ENCODE assay signal across 8 mouse cellular contexts in the genomic region with DNA sequence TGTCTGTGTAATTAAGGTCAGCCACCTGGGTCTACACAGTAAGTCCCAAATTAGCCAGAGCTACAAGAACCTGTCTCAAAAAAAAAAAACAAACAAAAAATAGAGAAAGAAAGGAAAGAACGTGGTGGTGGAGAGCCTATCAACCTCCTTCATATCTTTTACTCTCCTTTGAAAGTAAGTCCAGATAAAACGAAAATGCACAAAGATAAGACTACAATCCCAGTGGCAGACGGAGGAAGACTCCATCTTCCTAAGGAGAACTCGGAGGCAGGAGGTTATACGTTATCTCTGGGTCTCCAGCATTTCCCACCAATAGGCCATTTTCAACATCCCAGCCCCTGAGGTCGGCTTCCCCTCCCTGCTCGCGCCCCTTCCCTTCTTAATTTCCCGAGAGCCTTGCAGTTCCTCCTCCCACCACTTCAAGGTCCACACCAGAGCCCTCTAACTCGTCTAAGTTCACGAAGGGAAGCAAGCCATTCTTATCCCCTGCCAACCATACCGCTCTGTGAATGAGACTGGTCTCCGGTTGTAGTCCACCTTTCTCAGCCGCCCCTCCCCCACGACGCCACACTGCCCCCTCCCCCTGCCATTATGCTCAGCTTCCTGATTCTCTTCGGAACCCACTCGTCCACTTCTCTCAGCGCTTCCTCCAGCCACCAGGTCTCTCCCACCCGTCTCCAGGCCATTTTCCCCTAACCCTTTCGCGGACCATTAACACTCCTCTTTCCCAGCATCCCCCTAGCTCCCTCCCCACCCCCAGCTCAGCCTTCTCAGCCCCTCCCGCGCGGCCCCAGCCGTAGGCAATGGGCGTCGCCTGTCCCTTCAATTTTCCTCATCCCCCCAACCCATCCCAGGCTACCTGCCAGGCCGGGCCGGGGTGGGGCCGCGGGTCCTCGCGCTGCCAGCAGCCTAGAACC. TPM values are rescaled to one million over a fixed set of nuclear protein-coding genes. Genes with fewer than 3 reads are reported as not detected.
DNase-seq lines count a peak whose midpoint lies in the region; ATAC-seq and TF ChIP-seq lines count a peak whose summit lies in the region.

No protein-coding gene starts in this region.

- H3K4me1 ChIP-seq in forebrain, embryonic 12.5 days: peaks cover 32% of the 10 kb centered on the region
- H3K4me1 ChIP-seq in hindbrain, postnatal 0 days (ENCODE audit: insufficient read depth, low read length): peaks cover 9% of the 10 kb centered on the region; the same call in 1 of the 2 replicates
- H3K4me1 ChIP-seq in liver, embryonic 15.5 days (replicated peaks): peaks cover 45% of the 10 kb centered on the region
- H3K4me1 ChIP-seq in neural tube, embryonic 12.5 days: peaks cover 21% of the 10 kb centered on the region

- peak; percentile 60 for TF ChIP-seq CTCF in hindbrain, postnatal 0 days (IDR thresholded peaks at IDR 0.05; ENCODE audit: low read depth)

- no peaks in the 10 kb centered on the region for H3K27me3 ChIP-seq in forebrain, embryonic 12.5 days
- no peaks in the 10 kb centered on the region for H3K27me3 ChIP-seq in hindbrain, postnatal 0 days (ENCODE audit: insufficient read depth, low read length)
- H3K27me3 ChIP-seq in liver, embryonic 15.5 days: no peaks in the 10 kb centered on the region
- no peaks in the 10 kb centered on the region for H3K27me3 ChIP-seq in neural tube, embryonic 12.5 days (replicated peaks)

- H3K4me3 ChIP-seq in forebrain, embryonic 12.5 days (replicated peaks): peak overlapping the region; percentile 88
- H3K4me3 ChIP-seq in hindbrain, postnatal 0 days (ENCODE audit: low read length): peak overlapping the region; percentile 82
- peak overlapping the region; percentile 89 for H3K4me3 ChIP-seq in liver, embryonic 15.5 days (replicated peaks)
- peak overlapping the region; percentile 75 for H3K4me3 ChIP-seq in neural tube, embryonic 12.5 days

- peak overlapping the region; percentile 80 for H3K9ac ChIP-seq in forebrain, embryonic 12.5 days
- peak overlapping the region; percentile 75 for H3K9ac ChIP-seq in hindbrain, postnatal 0 days (replicated peaks; ENCODE audit: low read length)
- peak overlapping the region; percentile 81 for H3K9ac ChIP-seq in liver, embryonic 15.5 days
- H3K9ac ChIP-seq in neural tube, embryonic 12.5 days: peak overlapping the region; percentile 71

- under 1% methylated on average over 34 of the region's 34 CpGs for WGBS in forebrain, embryonic 12.5 days
- 1% methylated on average over 34 of the region's 34 CpGs for WGBS in hindbrain, postnatal 0 days
- WGBS in liver, embryonic 15.5 days (ENCODE audit: insufficient replicate concordance): under 1% methylated on average over 34 of the region's 34 CpGs
- WGBS in neural tube, embryonic 12.5 days: 1% methylated on average over 34 of the region's 34 CpGs

- peak overlapping the region; percentile 71 for H3K4me2 ChIP-seq in forebrain, embryonic 12.5 days
- H3K4me2 ChIP-seq in hindbrain, postnatal 0 days (ENCODE audit: low read depth, low read length): peak overlapping the region; percentile 66
- H3K4me2 ChIP-seq in liver, embryonic 15.5 days: peak overlapping the region; percentile 91
- H3K4me2 ChIP-seq in neural tube, embryonic 12.5 days (replicated peaks): peak overlapping the region; percentile 89

- peak overlapping the region; percentile 89 for H3K27ac ChIP-seq in forebrain, embryonic 12.5 days
- H3K27ac ChIP-seq in hindbrain, postnatal 0 days: peak overlapping the region; percentile 93
- H3K27ac ChIP-seq in liver, embryonic 15.5 days (replicated peaks): peak overlapping the region; percentile 91
- H3K27ac ChIP-seq in neural tube, embryonic 12.5 days: peak overlapping the region; percentile 33; the same call in 1 of the 2 replicates

- H3K9me3 ChIP-seq in forebrain, embryonic 12.5 days: no peaks in the 10 kb centered on the region
- no peaks in the 10 kb centered on the region for H3K9me3 ChIP-seq in hindbrain, postnatal 0 days (ENCODE audit: low read length)
- no peaks in the 10 kb centered on the region for H3K9me3 ChIP-seq in liver, embryonic 15.5 days (replicated peaks)
- no peaks in the 10 kb centered on the region for H3K9me3 ChIP-seq in neural tube, embryonic 12.5 days

- no peak; the same call in 1 of the 2 replicates for ATAC-seq in forebrain, embryonic 12.5 days (ENCODE audit: low FRiP score)
- ATAC-seq in hindbrain, postnatal 0 days: peak; percentile 8
- peak; percentile 0; the same call in 1 of the 2 replicates for ATAC-seq in liver, embryonic 15.5 days (ENCODE audit: insufficient read depth)
- peak; percentile 61 for ATAC-seq in neural tube, embryonic 12.5 days (ENCODE audit: low FRiP score, low read depth)

- peaks cover 52% of the 10 kb centered on the region for H3K36me3 ChIP-seq in forebrain, embryonic 12.5 days (replicated peaks)
- peaks cover 43% of the 10 kb centered on the region for H3K36me3 ChIP-seq in hindbrain, postnatal 0 days (ENCODE audit: insufficient read depth, low read length)
- peaks cover 56% of the 10 kb centered on the region for H3K36me3 ChIP-seq in liver, embryonic 15.5 days (replicated peaks)
- peaks cover 59% of the 10 kb centered on the region for H3K36me3 ChIP-seq in neural tube, embryonic 12.5 days

- DNase-seq in kidney, adult 11 months: peak; percentile 40
- DNase-seq in kidney, adult 18-20 months: no peak
- peak; percentile 66 for DNase-seq in NIH3T3 (ENCODE audit: low read depth)
- peak; percentile 68 for DNase-seq in hindbrain, postnatal 0 days (ENCODE audit: low spot score)
- peak; percentile 73 for DNase-seq in thymus, postnatal 4 days

RNA-seq across cellular contexts. Expression of a gene that starts 0.6 kb away (rescaled TPM):
- 131 and 137 TPM in 2 replicates for polyA plus RNA-seq in forebrain, embryonic 12.5 days (2016; fragmentation: Nextera tagmentation; extraction: Ambion mirVana)
- total RNA-seq in hindbrain, postnatal 0 days (2014; rRNA removed): 91.5 and 98.3 TPM in 2 replicates
- polyA plus RNA-seq in hindbrain, postnatal 0 days (2015; fragmentation: Nextera tagmentation; extraction: Ambion mirVana): 172 and 179 TPM in 2 replicates
- polyA plus RNA-seq in liver, embryonic 15.5 days (2015; fragmentation: Nextera tagmentation; extraction: Ambion mirVana): 53.4 and 57.4 TPM in 2 replicates
- polyA plus RNA-seq in neural tube, embryonic 12.5 days (2016; fragmentation: Nextera tagmentation; extraction: Ambion mirVana): 146 and 148 TPM in 2 replicates

RNA-seq across cellular contexts. Expression of a gene that starts 1.5 kb away (rescaled TPM):
- 156 and 158 TPM in 2 replicates for polyA plus RNA-seq in forebrain, embryonic 12.5 days (2016; fragmentation: Nextera tagmentation; extraction: Ambion mirVana)
- 135 and 146 TPM in 2 replicates for total RNA-seq in hindbrain, postnatal 0 days (2014; rRNA removed)
- 312 and 325 TPM in 2 replicates for polyA plus RNA-seq in hindbrain, postnatal 0 days (2015; fragmentation: Nextera tagmentation; extraction: Ambion mirVana)
- polyA plus RNA-seq in liver, embryonic 15.5 days (2015; fragmentation: Nextera tagmentation; extraction: Ambion mirVana): 55.1 and 56.7 TPM in 2 replicates
- polyA plus RNA-seq in neural tube, embryonic 12.5 days (2016; fragmentation: Nextera tagmentation; extraction: Ambion mirVana): 178 and 189 TPM in 2 replicates

RNA-seq across cellular contexts. Expression of a gene that starts 5.9 kb away (rescaled TPM):
- 54.4 and 57.6 TPM in 2 replicates for polyA plus RNA-seq in forebrain, embryonic 12.5 days (2016; fragmentation: Nextera tagmentation; extraction: Ambion mirVana)
- 26.6 and 32.7 TPM in 2 replicates for total RNA-seq in hindbrain, postnatal 0 days (2014; rRNA removed)
- 56.5 and 59.1 TPM in 2 replicates for polyA plus RNA-seq in hindbrain, postnatal 0 days (2015; fragmentation: Nextera tagmentation; extraction: Ambion mirVana)
- polyA plus RNA-seq in liver, embryonic 15.5 days (2015; fragmentation: Nextera tagmentation; extraction: Ambion mirVana): 21.5 and 22.6 TPM in 2 replicates
- 52.1 and 54.1 TPM in 2 replicates for polyA plus RNA-seq in neural tube, embryonic 12.5 days (2016; fragmentation: Nextera tagmentation; extraction: Ambion mirVana)

RNA-seq across cellular contexts. Expression of a gene that starts 24.8 kb away (rescaled TPM):
- polyA plus RNA-seq in forebrain, embryonic 12.5 days (2016; fragmentation: Nextera tagmentation; extraction: Ambion mirVana): 111 and 124 TPM in 2 replicates
- total RNA-seq in hindbrain, postnatal 0 days (2014; rRNA removed): 103 and 129 TPM in 2 replicates
- 79.4 and 89.6 TPM in 2 replicates for polyA plus RNA-seq in hindbrain, postnatal 0 days (2015; fragmentation: Nextera tagmentation; extraction: Ambion mirVana)
- polyA plus RNA-seq in liver, embryonic 15.5 days (2015; fragmentation: Nextera tagmentation; extraction: Ambion mirVana): 28.4 and 33.2 TPM in 2 replicates
- polyA plus RNA-seq in neural tube, embryonic 12.5 days (2016; fragmentation: Nextera tagmentation; extraction: Ambion mirVana): 89.5 and 107 TPM in 2 replicates

RNA-seq across cellular contexts. Expression of a gene that starts 30.0 kb away (rescaled TPM):
- 46.5 and 47.8 TPM in 2 replicates for polyA plus RNA-seq in forebrain, embryonic 12.5 days (2016; fragmentation: Nextera tagmentation; extraction: Ambion mirVana)
- 92.2 and 108 TPM in 2 replicates for total RNA-seq in hindbrain, postnatal 0 days (2014; rRNA removed)
- polyA plus RNA-seq in hindbrain, postnatal 0 days (2015; fragmentation: Nextera tagmentation; extraction: Ambion mirVana): 24.9 and 26.8 TPM in 2 replicates
- polyA plus RNA-seq in liver, embryonic 15.5 days (2015; fragmentation: Nextera tagmentation; extraction: Ambion mirVana): 9.7 and 11.5 TPM in 2 replicates
- 42.0 and 45.2 TPM in 2 replicates for polyA plus RNA-seq in neural tube, embryonic 12.5 days (2016; fragmentation: Nextera tagmentation; extraction: Ambion mirVana)

Comparison
In these comparisons a context has a peak if more than half of its experiments do, and no peak if none do; other contexts are left out.
1. H3K27ac ChIP-seq: peak in every context shown above with its lines; median percentile 93 in hindbrain, postnatal 0 days; 91 in liver, embryonic 15.5 days; 89 in forebrain, embryonic 12.5 days; 33 in neural tube, embryonic 12.5 days.